Mouse (Mus musculus) heart, embryonic 11.5 days (tissue): Measurements from ENCODE around the gene Eefsec. TPM values are rescaled to one million over a fixed set of nuclear protein-coding genes. Genes with fewer than 3 reads are reported as not detected.

ENCODE experiments used
- ATAC-seq: fragments of 200-750 bp; cut with Nextera tagmentation; replicated peaks from 2 replicates; pipeline ENCODE4 v1.8.0; 2017; ENCODE audit warnings: moderate library complexity; ENCODE audit not compliant: insufficient number of reproducible peaks, low FRiP score, low TSS enrichment
- H3K27ac ChIP-seq: fragments of 300-500 bp; sonication (generic); 2 replicates; pipeline ENCODE4 v1.5.1; 2014; ENCODE audit warnings: mild to moderate bottlenecking, low read depth, low read length
- H3K27me3 ChIP-seq: fragments of 300-500 bp; sonication (generic); 2 replicates; pipeline ENCODE4 v1.6.1; 2014; ENCODE audit warnings: mild to moderate bottlenecking, low read length, mixed read lengths; ENCODE audit not compliant: control insufficient read depth, insufficient read depth
- H3K36me3 ChIP-seq: fragments of 300-500 bp; sonication (generic); 2 replicates; pipeline ENCODE4 v1.6.1; 2014; ENCODE audit warnings: mild to moderate bottlenecking, low read length, moderate library complexity, mixed read lengths; ENCODE audit not compliant: control insufficient read depth, insufficient read depth
- H3K4me1 ChIP-seq: fragments of 300-500 bp; sonication (generic); 2 replicates; pipeline ENCODE4 v1.6.1; 2014; ENCODE audit warnings: low read length; ENCODE audit not compliant: control insufficient read depth, insufficient read depth
- H3K4me2 ChIP-seq: fragments of 300-500 bp; sonication (generic); 2 replicates; pipeline ENCODE4 v1.6.1; 2014; ENCODE audit warnings: mild to moderate bottlenecking, moderate library complexity
- H3K4me3 ChIP-seq: fragments of 300-500 bp; sonication (generic); 2 replicates; pipeline ENCODE4 v1.5.1; 2014; ENCODE audit warnings: low read depth, low read length
- H3K9ac ChIP-seq: fragments of 300-500 bp; sonication (generic); 2 replicates; pipeline ENCODE4 v1.6.1; 2014; ENCODE audit warnings: mild to moderate bottlenecking, low read depth, low read length, moderate library complexity
- H3K9me3 ChIP-seq: fragments of 300-500 bp; sonication (generic); replicated peaks from 2 replicates; pipeline ENCODE4 v1.6.1; 2016; ENCODE audit warnings: low read length; ENCODE audit not compliant: control insufficient read depth
- WGBS: fragments of 180-500 bp; shearing (Covaris S2); extraction: QIAGEN DNeasy Blood & Tissue Kit; methylation state at CpG from one replicate; pipeline ENCODE4 v1.1.7; 2014; ENCODE audit not compliant: insufficient replicate concordance; 5-methylcytosine and 5-hydroxymethylcytosine counted together
- polyA plus RNA-seq: library from polyadenylated mRNA; unstranded; fragments of >200 nt; fragmentation: Nextera tagmentation; extraction: Ambion mirVana; gene quantifications from 2 replicates; pipeline ENCODE4 v1.2.1, GENCODE M21; 2014

Eefsec gene
- polyA plus RNA-seq, 1 experiment from 2014 or later: 29.1 TPM

DNA sequence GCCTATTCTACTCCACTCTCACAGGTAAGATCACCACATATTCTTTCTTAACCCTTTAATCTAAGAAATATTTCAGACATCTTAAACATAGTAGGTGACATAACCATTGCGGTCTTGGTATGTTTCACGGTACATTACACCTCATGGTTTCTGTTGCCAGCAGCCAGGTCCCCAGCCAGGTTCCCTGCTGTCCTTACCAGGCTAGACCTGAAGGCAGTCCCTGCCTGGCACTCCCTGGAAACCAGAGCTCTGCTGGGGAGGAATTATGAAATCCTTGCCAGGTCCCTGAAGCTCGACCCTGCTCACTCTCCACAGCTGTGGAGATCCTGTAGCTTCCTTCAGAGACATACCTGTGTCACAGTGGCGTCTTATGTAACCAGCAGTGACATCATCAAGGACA is 230.1 kb downstream of the Eefsec start:
- Histone ChIP-seq H3K4me3 (no peak overlapping the region), H3K9me3 (no peaks in the 10 kb centered on the region), H3K4me2 (no peak overlapping the region), H3K36me3 (no peaks in the 10 kb centered on the region), H3K4me1 (no peaks in the 10 kb centered on the region), H3K27me3 (no peaks in the 10 kb centered on the region; the same call in 1 of the 2 replicates), H3K9ac (no peak overlapping the region), H3K27ac (no peak overlapping the region)
- ATAC-seq: no peak
- WGBS: 76% methylated on average over 4 of the region's 4 CpGs

DNA sequence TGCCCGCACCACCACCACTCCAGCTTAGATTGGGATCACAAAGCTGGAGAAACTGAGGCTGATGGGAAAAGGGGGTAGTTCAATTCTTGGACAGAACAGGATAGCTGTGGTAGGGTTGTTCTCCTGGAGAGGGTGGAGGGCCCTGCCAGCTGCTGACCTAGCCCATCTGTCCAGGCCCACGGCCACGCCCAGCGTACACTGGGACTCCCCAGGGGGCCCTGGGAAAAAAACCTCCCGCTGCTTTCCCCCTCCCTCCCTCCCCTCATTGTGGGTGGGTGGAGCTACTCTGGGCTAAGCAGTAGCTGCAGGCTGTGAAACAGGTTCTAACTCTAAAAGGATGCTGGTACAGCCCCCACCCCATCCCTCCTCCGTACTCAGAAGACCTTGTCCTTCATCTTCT is 230.5 kb downstream of the Eefsec start:
- H3K4me1 ChIP-seq: no peaks in the 10 kb centered on the region
- H3K9me3 ChIP-seq: no peaks in the 10 kb centered on the region
- 38% methylated on average over 6 of the region's 6 CpGs for WGBS
- no peak overlapping the region for H3K4me2 ChIP-seq
- H3K27me3 ChIP-seq: no peaks in the 10 kb centered on the region
- no peaks in the 10 kb centered on the region for H3K36me3 ChIP-seq
- H3K27ac ChIP-seq: no peak overlapping the region
- H3K9ac ChIP-seq: no peak overlapping the region
- H3K4me3 ChIP-seq: no peak overlapping the region
- no peak for ATAC-seq

DNA sequence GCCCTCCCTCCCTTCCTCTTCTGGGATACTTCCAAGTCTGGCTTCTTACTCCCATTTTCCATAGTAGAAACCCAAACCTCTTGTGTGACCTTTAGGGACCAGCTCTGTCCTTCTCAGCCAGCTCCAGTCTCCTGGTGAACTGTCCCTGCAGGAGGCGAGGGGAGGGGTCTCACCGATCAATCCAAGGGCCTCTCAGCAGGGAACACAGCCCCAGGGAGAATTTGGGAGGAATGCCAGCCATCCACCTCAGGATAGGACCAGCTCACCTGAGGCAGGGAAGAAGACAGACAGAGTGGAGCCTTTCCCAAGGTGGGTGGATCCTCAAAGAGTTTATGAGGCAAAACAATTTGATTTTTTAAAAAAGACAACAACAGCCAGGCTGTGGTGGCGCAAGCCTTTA is 236.2 kb downstream of the Eefsec start:
- peaks cover 29% of the 10 kb centered on the region for H3K27me3 ChIP-seq
- no peak overlapping the region for H3K4me2 ChIP-seq
- H3K4me3 ChIP-seq: no peak overlapping the region
- H3K4me1 ChIP-seq: peaks cover 3% of the 10 kb centered on the region; the same call in 1 of the 2 replicates
- H3K9ac ChIP-seq: no peak overlapping the region
- H3K9me3 ChIP-seq: no peaks in the 10 kb centered on the region
- ATAC-seq: no peak
- no peak overlapping the region for H3K27ac ChIP-seq
- no peaks in the 10 kb centered on the region for H3K36me3 ChIP-seq
- whole genome bisulfite sequencing: 59% methylated on average over 3 of the region's 3 CpGs

DNA sequence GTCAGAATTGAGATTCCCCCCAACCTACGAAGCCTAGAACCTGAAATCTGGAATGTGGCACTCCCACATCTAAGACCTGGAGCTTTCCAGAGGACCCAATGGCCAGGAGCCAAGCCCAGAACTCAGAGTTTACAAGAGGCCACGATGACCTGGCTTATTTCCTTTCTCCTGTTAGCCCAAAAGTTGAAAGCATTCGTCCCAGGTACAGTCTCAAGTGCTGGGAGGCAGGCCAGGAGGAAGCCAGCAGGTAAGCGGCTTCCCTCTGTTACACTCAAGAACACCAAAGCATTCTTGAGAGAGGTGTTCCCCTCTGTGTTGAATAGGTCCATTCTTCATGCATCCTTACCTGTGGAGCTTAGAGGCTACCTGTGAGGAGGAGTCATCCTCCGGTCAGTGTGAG is 236.9 kb downstream of the Eefsec start:
- no peak overlapping the region for H3K27ac ChIP-seq
- ATAC-seq: no peak
- WGBS: 81% methylated on average over 5 of the region's 5 CpGs
- peaks cover 37% of the 10 kb centered on the region for H3K27me3 ChIP-seq
- H3K9me3 ChIP-seq: no peaks in the 10 kb centered on the region
- peaks cover 3% of the 10 kb centered on the region; the same call in 1 of the 2 replicates for H3K4me1 ChIP-seq
- H3K4me2 ChIP-seq: no peak overlapping the region
- no peak overlapping the region for H3K4me3 ChIP-seq
- no peak overlapping the region for H3K9ac ChIP-seq
- H3K36me3 ChIP-seq: no peaks in the 10 kb centered on the region

DNA sequence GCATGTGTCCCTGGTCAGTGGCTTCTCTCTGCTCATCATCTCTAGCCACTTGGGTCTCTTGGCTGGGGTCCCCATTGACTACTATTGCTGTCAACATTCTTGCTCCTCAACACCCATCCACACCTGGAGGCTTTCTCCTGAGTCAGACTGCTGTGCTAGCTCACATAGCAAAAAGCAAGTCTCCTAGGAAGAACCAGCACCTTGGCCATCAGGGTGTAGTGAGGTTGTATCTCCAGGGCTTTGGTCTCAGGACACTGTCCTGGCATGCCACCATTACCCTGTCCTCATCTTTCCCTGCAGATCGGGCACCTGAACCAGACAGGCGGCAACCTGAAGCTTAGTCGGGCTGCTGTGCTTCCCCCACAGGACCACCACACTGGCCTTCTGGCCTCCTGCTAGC is 238.0 kb downstream of the Eefsec start:
- H3K4me3 ChIP-seq: no peak overlapping the region
- peaks cover 47% of the 10 kb centered on the region for H3K27me3 ChIP-seq
- no peaks in the 10 kb centered on the region for H3K9me3 ChIP-seq
- peaks cover 8% of the 10 kb centered on the region for H3K4me1 ChIP-seq
- no peak overlapping the region for H3K4me2 ChIP-seq
- H3K36me3 ChIP-seq: no peaks in the 10 kb centered on the region
- WGBS: 86% methylated on average over 3 of the region's 3 CpGs
- no peak for ATAC-seq
- no peak overlapping the region for H3K9ac ChIP-seq
- H3K27ac ChIP-seq: no peak overlapping the region

DNA sequence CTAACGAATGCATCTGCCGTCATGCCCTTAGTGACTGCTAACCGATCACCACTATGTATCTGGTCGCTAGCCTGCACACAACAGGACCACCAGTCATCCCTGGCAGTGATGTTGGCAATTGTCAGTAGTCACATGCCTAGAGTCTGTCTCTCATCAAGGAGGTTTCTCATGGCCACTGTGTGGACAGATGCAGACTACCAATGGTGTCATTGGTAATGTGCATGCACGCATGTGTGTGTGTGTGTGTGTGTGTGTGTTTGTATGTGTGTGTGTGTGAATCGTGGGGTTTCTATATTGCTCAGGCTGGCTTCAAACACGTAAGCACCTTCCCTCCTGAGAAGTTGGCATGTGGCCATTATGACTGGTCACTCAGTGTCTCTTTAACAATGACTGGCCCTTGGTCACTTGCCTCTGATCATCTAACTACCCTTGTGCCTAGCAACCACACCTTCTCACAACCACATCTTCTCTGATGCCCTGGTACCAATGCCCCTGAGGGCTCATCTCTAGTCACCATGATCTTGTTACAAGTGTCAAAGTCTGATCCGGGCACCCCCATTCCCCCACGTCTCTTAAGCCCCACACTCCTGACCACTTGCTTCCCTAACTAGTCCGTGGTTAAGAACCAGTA is 238.8 kb downstream of the Eefsec start:
- Histone ChIP-seq H3K4me1 (peaks cover 15% of the 10 kb centered on the region), H3K4me3 (no peak overlapping the region), H3K4me2 (no peak overlapping the region), H3K9ac (no peak overlapping the region), H3K36me3 (no peaks in the 10 kb centered on the region), H3K9me3 (no peaks in the 10 kb centered on the region), H3K27me3 (peaks cover 48% of the 10 kb centered on the region), H3K27ac (no peak overlapping the region)
- ATAC-seq: no peak
- 82% methylated on average over 10 of the region's 10 CpGs for WGBS

Other genes with a start within 250 kb of the Eefsec start
- gene Dnajb8, start 224.3 kb downstream of the Eefsec start, polyA plus RNA-seq: not detected in 2 replicates
- gene Ruvbl1, start 18.9 kb upstream of the Eefsec start, polyA plus RNA-seq: 92.5 and 101 TPM in 2 replicates
- gene Sec61a1, start 72.4 kb upstream of the Eefsec start, polyA plus RNA-seq: 165 and 188 TPM in 2 replicates
- 7.7 and 15.2 TPM in 2 replicates for gene Kbtbd12, start 191.4 kb upstream of the Eefsec start, polyA plus RNA-seq